Mouse (Mus musculus) intestine, postnatal 0 days (tissue): ENCODE measurements around the gene Rnf220. TPM values are rescaled to one million over a fixed set of nuclear protein-coding genes. Genes with fewer than 3 reads are reported as not detected.
A peak's percentile ranks its signal among the peaks of the same experiment; 100 is the strongest.

Experiments used
- ATAC-seq: fragments of 200-750 bp; cut with Nextera tagmentation; 2 replicates; pipeline ENCODE4 v1.8.0; 2017; ENCODE audit warnings: mild to moderate bottlenecking, moderate TSS enrichment, moderate library complexity
- H3K27ac ChIP-seq: fragments of 300-500 bp; sonication (generic); 2 replicates; pipeline ENCODE4 v1.5.1; 2014; ENCODE audit warnings: mild to moderate bottlenecking, low read depth, low read length, moderate library complexity
- H3K27me3 ChIP-seq: fragments of 300-500 bp; sonication (generic); replicated peaks from 2 replicates; pipeline ENCODE4 v1.6.1; 2014; ENCODE audit warnings: low read length, mixed read lengths; ENCODE audit not compliant: control insufficient read depth, insufficient read depth
- H3K36me3 ChIP-seq: fragments of 300-500 bp; sonication (generic); 2 replicates; pipeline ENCODE4 v1.6.1; 2014; ENCODE audit warnings: mild to moderate bottlenecking, moderate library complexity; ENCODE audit not compliant: control insufficient read depth, insufficient read depth
- H3K4me1 ChIP-seq: fragments of 300-500 bp; sonication (generic); replicated peaks from 2 replicates; pipeline ENCODE4 v1.6.1; 2014; ENCODE audit warnings: antibody characterized with exemption, low read length, mixed read lengths; ENCODE audit not compliant: control insufficient read depth, insufficient read depth
- H3K4me2 ChIP-seq: fragments of 300-500 bp; sonication (generic); replicated peaks from 2 replicates; pipeline ENCODE4 v1.6.1; 2014; ENCODE audit warnings: low read depth, mild to moderate bottlenecking, moderate library complexity
- H3K4me3 ChIP-seq: fragments of 300-500 bp; sonication (generic); 2 replicates; pipeline ENCODE4 v1.5.1; 2014; ENCODE audit warnings: low read depth, low read length
- H3K9ac ChIP-seq: fragments of 300-500 bp; sonication (generic); 2 replicates; pipeline ENCODE4 v1.6.1; 2014; ENCODE audit warnings: mild to moderate bottlenecking, low read depth, low read length
- H3K9me3 ChIP-seq: fragments of 300-500 bp; sonication (generic); 2 replicates; pipeline ENCODE4 v1.6.1; 2016; ENCODE audit warnings: mixed run types; ENCODE audit not compliant: control insufficient read depth
- CTCF ChIP-seq: sonication (generic); IDR thresholded peaks from 2 replicates; pipeline ENCODE4 v1.5.1; 2016; ENCODE audit warnings: low read depth, mild to moderate bottlenecking, control low read depth, antibody characterized with exemption, moderate library complexity
- WGBS: fragments of 180-500 bp; shearing (Covaris S2); extraction: QIAGEN DNeasy Blood & Tissue Kit; methylation state at CpG from one replicate; pipeline ENCODE4 v1.1.7; 2014; 5-methylcytosine and 5-hydroxymethylcytosine counted together
- polyA plus RNA-seq: library from polyadenylated mRNA; unstranded; fragments of >200 nt; fragmentation: Nextera tagmentation; extraction: Ambion mirVana; gene quantifications from 2 replicates; pipeline ENCODE4 v1.2.1, GENCODE M21; 2015

Gene Rnf220
- polyA plus RNA-seq, 1 experiment from 2014 or later, result 35.9 TPM

DNA sequence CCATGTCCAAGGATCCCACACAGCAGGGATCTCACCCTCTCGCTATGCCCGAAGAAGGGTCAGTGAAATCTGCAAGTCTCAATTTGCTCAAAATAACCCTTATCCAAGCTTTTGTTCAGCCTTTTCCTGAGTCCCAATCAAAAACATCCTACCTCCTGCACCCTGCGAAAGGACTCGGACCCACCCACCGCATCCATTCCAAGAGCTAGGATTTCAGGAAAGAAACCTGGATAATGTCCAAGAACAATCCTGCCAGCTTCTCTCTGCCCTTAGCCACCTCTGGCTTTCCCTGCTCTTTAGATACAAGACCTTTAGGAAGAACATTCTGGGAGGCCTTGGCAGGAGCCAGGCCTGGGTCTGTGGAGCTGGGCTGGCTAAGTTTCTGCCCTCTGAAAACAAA lies 144.8 kb downstream of the Rnf220 start:
- H3K4me1 ChIP-seq, result 0 out of 2 replicates have a peak, but pooled peaks cover 8% of the 10 kb centered on the region
- H3K4me3 ChIP-seq, result no peak overlapping the region
- no peak for TF ChIP-seq CTCF
- H3K9me3 ChIP-seq, result no peaks in the 10 kb centered on the region
- 86% methylated on average over 5 of the region's 5 CpGs for WGBS
- no peak overlapping the region for H3K9ac ChIP-seq
- H3K4me2 ChIP-seq, result no peak overlapping the region
- ATAC-seq, result no peak
- H3K36me3 ChIP-seq, result no peaks in the 10 kb centered on the region
- H3K27me3 ChIP-seq, result 0 out of 2 replicates have a peak, but pooled peaks cover 3% of the 10 kb centered on the region
- H3K27ac ChIP-seq, result no peak overlapping the region

DNA sequence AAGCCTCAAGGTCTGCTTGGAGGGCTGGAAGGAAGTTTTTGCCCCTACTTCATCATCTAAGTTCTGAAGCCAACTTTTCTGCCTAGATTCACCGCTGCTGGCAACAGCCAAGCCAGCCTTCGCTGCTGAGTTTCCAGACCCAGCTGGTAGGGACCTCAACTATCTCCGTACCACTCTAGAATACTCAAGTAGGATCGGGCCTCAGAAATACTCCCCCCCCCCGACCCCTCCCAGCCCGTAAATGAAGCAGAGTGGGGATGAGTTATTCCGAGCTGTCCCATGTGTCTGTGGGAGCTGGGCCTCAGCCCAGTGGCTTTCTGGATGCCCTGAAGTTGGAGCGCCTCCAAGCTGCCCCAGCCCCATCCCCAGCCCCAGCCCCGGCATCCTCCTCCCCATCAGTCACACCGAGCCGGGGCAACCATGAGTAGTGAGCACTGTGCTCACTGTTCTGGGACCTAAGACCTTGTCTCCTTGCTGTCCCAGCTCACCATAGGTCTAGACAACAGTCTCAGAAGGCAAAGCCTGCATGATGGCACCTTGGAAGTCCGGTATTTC lies 146.6 kb downstream of the Rnf220 start:
- WGBS, result 76% methylated on average over 12 of the region's 12 CpGs
- no peak for ATAC-seq
- Histone ChIP-seq H3K4me3 (no peak overlapping the region), H3K27ac (no peak overlapping the region), H3K36me3 (no peaks in the 10 kb centered on the region), H3K9me3 (no peaks in the 10 kb centered on the region), H3K27me3 (peaks cover 6% of the 10 kb centered on the region; the same call in 1 of the 2 replicates), H3K4me2 (no peak overlapping the region), H3K4me1 (no peaks in the 10 kb centered on the region), H3K9ac (no peak overlapping the region)
- TF ChIP-seq CTCF, result no peak

DNA sequence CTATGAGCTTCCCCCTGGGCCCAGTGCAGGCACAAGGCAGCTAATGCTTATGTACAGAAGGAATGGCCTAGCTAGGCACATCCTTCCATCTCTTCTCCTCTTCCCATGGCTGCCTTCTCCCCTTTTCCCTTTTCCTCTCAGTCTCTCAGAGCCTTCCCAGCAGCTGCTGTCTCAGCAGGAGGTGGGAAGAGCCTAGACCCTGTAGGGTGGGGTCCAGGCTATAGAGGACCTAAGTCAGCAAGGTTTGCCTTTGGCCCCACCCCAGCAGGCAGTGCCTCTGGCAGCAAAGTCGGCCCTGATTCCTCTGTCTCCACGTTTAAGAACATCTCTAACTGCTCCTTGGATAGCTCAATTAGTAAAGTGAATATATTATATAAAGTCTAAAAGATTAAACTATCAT lies 147.5 kb downstream of the Rnf220 start:
- Histone ChIP-seq H3K4me2 (no peak overlapping the region), H3K27me3 (peaks cover 15% of the 10 kb centered on the region; the same call in 1 of the 2 replicates), H3K4me3 (no peak overlapping the region), H3K9me3 (no peaks in the 10 kb centered on the region), H3K27ac (no peak overlapping the region), H3K36me3 (no peaks in the 10 kb centered on the region), H3K4me1 (no peaks in the 10 kb centered on the region), H3K9ac (no peak overlapping the region)
- no peak for TF ChIP-seq CTCF
- ATAC-seq, result no peak
- 33% methylated on average over 2 of the region's 2 CpGs for WGBS

DNA sequence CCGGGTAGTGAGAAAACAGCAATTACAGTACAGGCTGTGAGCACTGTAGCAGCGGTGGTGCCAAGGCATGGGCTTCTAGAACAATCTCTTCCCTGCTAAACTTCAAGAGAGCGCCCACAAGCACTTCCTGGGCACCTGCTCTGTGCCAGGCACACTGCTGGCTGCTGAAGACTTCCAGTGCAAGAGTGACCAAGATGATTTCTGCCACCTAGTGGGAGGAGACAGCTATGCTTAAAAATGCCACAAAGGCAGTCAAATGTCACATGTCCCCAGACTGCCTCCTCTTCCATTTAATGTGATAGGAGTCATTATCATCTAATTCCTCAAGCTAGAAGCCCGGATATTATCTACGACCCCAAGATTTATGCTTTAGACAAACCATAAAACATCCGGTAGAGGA lies 150.8 kb downstream of the Rnf220 start:
- H3K27ac ChIP-seq, result no peak overlapping the region
- H3K9ac ChIP-seq, result no peak overlapping the region
- peaks cover 27% of the 10 kb centered on the region for H3K27me3 ChIP-seq
- no peaks in the 10 kb centered on the region for H3K36me3 ChIP-seq
- H3K4me1 ChIP-seq, result no peaks in the 10 kb centered on the region
- H3K4me3 ChIP-seq, result no peak overlapping the region
- no peak for ATAC-seq
- no peaks in the 10 kb centered on the region for H3K9me3 ChIP-seq
- no peak overlapping the region for H3K4me2 ChIP-seq
- WGBS, result 39% methylated on average over 6 of the region's 6 CpGs
- peak; percentile 79 for TF ChIP-seq CTCF

DNA sequence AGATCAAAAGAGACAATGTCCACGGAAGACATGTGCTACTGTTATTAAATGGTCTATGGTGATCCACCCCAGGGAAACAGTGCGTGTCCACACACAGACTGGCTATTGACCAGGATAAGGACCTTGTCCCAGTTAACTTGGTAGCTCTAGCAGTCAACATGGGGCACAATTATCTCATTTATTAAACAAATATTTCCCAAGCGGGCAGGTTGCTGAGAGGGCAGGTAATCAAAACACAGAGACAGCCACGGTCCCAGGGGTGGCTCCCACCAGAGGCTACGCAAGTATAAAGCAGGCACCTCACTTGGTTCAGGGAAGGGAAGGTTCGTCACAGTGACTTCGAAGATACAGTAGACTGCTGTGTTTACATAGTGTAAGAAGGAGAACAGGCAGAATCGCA lies 153.5 kb downstream of the Rnf220 start:
- ATAC-seq, result no peak; the same call in 1 of the 2 replicates
- Histone ChIP-seq H3K27ac (no peak overlapping the region), H3K4me3 (no peak overlapping the region), H3K36me3 (no peaks in the 10 kb centered on the region), H3K4me2 (no peak overlapping the region), H3K27me3 (peaks cover 35% of the 10 kb centered on the region), H3K4me1 (no peaks in the 10 kb centered on the region), H3K9ac (no peak overlapping the region), H3K9me3 (no peaks in the 10 kb centered on the region)
- 59% methylated on average over 8 of the region's 8 CpGs for WGBS
- TF ChIP-seq CTCF, result no peak

DNA sequence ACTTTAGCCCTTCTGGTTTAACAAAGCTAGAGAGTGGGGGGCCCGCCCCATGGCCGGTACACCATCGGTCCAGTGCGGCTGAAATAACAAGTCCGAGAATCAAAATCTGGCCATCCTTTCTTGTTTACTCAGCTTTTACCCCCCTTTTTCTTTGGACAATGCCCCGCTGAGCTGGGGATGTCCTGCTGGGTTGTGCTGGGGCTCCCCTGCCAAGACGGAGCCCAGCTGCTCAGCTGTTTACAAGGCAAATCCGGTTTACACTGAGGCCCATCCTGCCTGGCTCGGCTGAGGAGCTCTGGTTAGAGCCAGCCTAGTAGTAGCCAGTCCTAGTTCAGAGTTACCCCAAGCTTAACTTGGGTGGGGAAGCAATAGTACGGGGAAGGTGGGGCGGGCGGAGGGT lies 154.1 kb downstream of the Rnf220 start:
- Histone ChIP-seq H3K27ac (no peak overlapping the region), H3K4me2 (no peak overlapping the region), H3K4me1 (no peaks in the 10 kb centered on the region), H3K4me3 (no peak overlapping the region), H3K9me3 (no peaks in the 10 kb centered on the region), H3K9ac (no peak overlapping the region), H3K36me3 (no peaks in the 10 kb centered on the region), H3K27me3 (peaks cover 40% of the 10 kb centered on the region)
- no peak for TF ChIP-seq CTCF
- 0 out of 2 replicates have a peak, but pooled peaks have one; percentile 37 for ATAC-seq
- WGBS, result 38% methylated on average over 12 of the region's 12 CpGs
